Mouse (Mus musculus): ENCODE results near the gene Plod1.

GRCm38 (mm10) chr4:147930946-147931345 lies 5.6 kb downstream of the Plod1 start:
- TF ChIP-seq POLR2A (IDR thresholded peaks at IDR 0.05; ENCODE audit: borderline replicate concordance, low read depth, low read length), result no peak
- TF ChIP-seq CTCF (IDR thresholded peaks at IDR 0.05; ENCODE audit: low read depth, low read length), result no peak

All from bone marrow macrophage, adult 2 months (primary cell).